Mouse (Mus musculus) NIH3T3 (cell line): ENCODE data around the gene Acer3.
A peak's percentile ranks its signal among the peaks of the same experiment; 100 is the strongest.

Source experiments
- DNase-seq: peaks from one replicate; pipeline ENCODE4 v3.0.0-alpha.2; 2012; ENCODE audit warnings: low read depth

Gene Acer3

DNA sequence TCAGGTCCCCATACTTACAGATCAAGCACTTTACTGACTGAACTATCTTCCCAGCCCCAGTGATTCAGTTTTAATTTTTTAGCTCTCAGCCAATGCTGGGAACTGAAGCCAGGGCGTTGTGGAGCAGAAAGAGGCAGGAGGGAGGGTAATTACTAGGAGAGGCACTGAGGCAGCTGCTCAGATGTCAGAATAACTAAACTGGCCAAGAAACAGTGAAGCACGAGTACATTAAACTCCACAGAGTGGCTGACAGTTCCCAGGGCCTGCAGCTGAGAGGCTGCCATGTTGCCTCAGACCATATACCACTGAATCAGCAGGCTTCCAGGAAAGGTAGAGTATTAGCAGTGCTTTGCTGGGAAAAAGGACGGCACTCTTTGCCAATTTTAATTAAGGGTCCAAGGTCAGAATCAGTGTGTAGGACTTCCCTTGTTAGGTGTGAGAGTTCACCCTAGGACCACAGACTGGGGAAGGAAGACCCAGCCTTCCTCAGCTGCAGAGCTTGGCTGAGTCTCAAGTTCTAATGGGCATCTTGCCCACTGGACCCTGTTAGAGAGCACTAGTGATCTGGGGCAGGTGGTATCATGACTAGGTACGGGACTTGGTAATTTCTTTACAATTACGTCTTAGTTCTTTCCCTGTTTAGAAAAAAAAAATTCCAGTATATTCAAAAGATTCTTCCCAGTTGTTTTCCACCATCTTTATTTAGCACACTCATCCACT lies 11.8 kb upstream of the Acer3 start:
- no peak for DNase-seq

DNA sequence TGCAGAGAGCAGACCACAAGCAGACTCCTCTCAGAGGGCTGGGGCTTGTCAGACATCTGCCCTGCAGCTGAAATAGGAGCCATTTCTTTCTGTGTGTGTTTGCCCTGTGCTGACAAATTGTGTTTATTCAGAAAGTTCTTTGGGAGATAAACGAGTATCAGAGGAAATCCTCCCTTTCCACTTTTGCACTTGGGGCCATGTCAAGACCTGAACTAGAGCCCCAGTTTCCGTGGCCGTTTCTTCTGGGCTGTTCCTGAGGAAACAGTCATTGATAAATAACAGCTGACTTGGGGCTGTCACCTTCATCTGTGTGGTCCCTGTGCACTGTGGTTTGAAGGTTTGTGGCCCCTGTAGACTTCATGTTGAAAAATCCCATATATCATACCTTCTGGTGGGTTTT lies 10.9 kb upstream of the Acer3 start:
- no peak for DNase-seq

DNA sequence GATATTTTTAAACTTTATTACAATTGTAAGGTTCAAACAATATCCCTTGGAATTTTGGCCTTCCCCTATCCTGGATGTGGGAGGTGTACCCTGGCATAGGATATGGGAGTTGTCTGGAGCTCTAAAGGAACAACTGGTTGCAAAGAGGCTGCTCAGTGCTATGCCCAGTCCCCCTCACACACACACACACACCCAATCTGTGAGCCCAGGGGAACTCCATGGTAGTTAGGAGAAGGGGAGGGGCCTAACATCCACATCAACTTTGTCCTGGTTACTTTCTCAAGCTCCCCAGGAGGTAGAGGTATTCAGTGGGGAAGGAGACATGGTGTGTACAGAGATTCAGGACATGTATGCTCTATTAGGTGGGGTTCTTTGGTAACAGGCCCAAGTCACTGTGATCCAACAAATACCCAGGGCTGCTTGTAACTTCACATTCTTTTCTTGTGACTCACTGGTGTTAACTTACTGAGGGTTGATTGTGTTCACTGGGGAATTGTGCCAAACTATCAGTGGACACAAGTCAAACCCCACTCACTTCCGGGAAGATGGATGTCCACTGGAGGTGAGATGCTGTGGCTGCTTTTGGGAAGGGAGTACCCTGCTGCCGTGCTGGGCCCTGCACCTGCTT lies 9.5 kb upstream of the Acer3 start:
- peak; percentile 72 for DNase-seq

DNA sequence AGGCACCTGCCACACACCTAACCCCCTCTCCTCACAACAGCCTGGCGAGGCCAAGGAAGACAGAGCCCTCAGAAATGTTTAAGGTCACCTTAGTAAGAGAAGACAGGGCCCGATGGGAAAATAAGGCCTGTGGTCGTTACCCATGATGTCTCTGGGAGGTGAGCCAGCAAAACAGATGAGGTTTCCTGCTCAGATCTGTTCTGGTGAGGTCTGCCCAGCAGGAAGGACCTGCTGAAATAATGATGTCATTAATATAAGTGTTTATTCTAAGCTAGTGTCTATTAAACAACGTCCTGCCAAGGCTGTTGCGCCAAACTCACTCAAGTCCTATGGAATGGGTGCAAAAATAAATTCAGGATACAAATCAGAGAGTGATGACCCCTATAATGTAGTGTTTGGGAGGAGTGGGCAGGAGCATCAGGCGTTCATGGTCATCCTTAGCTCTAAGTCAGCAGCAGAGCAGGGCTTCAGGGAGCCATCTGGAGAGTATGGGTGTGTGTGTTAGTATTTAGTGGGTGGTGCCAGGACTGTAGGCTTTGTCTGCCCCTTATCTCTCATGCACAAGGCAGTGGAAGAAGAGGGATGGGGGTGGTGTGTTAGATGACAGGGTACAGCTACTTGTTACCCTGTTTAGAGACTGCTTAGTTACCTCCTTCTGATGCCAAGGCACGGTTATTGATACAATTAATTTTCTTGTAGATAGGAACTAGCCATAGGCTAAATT lies 8.8 kb upstream of the Acer3 start:
- peak; percentile 16 for DNase-seq

DNA sequence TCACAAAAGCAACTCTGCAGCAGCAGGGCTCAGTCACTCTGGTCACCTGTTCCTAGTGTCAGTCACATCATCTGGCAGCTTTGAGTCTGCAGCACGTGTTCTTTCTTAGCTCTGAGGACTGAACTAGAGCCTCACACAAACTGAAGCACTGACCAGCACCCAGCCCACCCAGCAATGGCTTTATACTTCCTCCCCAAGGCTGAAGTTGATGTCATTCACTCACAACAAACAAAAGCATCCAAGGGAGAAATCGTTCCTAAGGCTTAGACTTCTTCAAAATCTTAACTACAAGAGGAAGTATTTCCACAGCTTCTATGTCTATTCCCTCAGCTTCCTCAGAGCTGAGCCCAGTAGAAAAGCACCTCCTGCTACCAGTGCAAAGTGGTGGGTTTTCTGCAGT lies 7.3 kb upstream of the Acer3 start:
- DNase-seq, result no peak

DNA sequence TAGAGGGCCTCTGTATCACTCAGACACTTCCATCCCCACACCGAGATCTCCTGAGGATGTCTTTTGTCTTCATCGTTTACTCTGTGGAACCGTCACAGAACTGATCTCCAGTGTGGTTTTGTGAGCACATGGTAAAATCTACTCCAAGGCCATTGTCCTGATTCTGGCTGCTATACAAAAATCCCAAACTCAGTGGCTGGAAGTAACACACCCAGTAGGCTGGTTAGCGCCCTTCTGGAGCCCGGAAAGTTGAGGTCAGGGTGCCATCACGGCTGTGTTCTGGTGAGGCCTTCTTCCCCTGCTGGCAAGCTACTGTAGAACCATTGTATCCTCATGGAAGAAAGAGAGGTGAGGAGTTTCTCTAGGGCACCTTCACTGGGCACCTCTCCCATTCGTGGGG lies 5.0 kb upstream of the Acer3 start:
- no peak for DNase-seq

DNA sequence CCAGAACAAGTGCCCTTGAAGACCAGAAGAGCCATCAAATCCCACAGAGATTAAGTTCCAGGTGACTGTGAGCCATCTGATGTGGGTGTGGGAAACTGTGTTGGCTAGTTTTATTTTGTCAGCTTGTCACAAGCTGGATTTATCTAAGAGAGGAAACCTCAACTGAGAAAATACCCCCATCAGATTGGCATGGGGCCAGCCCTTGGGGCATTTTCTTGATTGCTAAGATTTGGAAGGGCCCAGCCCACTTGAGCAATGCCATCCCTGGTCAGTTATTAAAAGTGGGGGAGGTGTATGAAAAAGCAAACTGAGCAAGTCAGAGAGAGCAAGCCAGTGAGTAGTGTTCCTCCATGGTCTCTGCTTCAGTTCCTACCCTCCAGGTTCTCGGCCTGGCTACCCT lies 3.2 kb upstream of the Acer3 start:
- peak; percentile 55 for DNase-seq

DNA sequence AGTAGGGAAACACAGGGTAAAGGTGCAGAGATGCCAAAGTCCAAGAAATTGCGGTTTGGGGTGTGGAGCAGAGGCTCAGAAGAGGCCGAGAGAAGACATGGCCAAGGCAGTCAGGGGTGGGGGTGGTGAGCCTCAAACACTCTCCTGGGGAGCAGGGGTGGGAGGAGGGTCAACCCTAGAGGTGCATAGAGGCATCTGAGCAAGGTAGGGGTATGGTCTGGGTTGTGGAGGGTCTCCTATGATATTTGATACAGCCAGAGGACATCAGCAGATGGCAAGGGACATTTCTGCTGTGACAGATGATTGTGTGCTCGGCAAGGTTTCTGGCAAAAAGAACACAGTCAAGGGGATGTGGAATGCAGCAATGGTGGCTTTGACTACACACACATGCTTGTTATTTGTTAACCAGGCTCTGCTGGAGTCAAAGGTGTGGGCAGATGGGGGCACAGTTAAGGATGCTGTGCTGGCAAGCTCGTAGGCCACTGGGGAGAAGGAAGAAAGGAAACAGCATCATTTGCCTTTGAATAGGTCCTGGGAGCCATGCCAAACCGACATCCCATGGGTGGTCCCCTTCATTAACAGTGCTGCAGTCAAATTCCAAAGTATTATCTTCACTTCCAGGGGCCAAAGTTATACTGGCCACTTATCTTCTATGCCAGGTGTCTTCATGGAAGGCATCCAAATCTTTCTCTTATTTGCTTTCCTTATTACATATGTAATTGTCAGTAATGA lies 2.4 kb upstream of the Acer3 start:
- peak; percentile 54 for DNase-seq

DNA sequence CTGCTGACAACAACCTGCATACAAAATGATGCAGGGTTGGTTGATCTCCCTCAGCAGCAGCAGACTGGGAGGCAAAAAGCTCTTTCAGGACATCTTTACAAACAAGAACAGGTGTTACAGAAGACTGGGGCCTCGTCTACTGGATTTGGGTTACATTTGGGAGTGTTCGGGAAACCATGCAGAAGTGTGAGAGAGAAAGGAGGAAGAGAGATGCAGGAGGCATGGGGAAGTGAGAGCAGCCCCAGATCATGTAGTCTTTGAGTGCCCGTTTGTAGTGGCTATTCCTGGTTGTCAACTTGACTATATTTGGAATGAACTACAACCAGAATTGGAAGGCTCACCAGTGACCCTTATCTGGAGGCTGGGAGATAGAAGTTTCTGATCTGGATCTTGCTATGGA lies 1.4 kb upstream of the Acer3 start:
- DNase-seq, result no peak

DNA sequence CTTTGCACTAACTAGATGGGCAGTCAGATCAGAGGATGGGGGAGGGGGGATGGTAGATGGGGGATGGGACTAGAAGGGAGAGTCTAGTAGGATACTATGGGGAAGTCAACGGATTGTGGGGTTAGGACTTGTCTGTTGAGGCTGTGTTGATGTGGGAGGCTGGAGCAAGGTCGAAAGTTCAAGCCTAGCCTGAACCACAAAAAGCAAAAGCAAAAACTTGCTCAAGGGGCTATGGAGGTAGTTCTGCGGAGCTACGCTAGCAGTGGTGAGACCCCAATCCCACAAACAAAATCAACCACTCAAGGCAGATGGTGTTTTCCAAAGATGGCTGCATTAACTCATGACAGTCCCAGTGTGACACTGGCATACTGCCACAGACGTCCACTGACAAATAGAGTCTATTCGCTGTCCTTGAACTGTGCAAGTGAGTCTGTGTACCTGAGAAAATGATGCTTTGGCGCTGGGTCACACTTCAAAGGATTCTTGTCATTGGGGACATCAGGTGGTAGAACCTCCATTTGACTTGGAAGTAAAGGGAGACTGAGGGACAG lies 927 bp downstream of the Acer3 start:
- no peak for DNase-seq

DNA sequence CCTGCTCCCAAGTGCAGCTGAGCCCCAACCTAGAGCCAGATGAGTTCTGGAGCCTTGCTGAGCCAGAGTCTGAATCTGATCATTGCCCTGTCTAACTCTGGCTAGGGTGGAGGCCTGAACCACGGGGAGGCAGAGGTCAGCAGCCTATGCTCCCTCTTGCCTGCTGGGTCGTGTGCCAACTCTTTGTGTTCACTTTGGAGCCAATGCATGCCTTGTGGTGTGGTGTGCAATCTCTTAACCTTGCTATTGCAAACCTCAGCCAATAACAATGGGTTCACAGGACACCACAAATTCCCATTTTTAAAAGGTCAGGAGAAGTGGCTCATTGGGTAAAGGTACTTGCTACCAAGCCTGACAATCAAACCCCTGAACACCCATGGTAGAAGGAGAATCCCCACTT lies 4.4 kb downstream of the Acer3 start:
- DNase-seq, result no peak

DNA sequence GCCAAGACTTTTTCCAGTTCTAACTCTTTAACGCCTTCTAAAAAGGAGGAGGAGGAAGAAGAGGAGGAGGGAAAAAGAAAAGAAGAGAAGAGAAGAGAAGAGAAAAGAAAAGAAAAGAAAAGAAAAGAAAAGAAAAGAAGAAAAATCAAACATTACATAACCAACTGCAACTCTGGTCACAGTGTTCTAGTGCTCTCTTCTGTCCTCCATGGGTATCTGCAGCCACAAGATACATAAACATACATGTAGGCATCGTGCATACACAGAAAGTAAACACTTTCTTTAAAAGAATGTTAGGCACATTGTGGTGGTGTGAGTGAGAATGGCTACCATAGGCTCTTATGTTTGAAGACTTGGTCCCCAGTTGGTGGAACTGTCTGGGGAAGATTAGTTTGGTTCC lies 5.9 kb downstream of the Acer3 start:
- DNase-seq, result no peak

DNA sequence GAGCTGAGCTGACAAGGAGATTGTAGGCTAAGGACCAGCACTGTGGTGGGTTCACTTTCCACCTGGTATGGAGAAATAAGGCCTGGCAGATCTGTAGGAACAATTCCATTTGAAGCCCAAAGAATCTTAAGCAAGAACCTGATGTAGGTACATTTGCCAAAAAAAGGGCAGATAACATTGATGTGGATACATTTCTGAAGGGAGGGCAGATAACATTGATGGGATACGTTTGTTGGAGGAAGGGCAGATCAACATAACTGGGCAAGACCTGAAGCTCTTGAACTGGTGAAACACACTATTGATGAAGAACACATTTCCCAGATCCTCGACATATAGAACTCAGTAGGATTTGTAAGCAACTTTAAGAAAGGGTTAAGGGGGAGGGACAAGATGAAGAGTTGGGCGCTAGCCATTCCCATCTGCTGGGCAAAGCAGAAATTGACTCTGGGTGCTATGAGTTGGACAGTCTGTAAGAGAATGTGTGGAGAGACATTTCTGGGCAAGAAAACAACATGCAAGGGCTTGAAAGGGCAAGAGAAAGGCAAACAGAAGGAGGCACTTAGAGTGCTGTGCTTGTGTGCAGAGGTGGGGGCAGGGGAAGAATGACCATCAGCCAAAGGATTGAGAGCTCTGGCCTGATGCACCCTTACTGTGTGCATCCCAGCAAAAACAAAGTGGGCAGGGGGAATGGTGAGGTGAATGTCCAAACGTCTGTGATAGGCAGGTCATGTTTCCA lies 8.7 kb downstream of the Acer3 start:
- DNase-seq, result peak; percentile 45

DNA sequence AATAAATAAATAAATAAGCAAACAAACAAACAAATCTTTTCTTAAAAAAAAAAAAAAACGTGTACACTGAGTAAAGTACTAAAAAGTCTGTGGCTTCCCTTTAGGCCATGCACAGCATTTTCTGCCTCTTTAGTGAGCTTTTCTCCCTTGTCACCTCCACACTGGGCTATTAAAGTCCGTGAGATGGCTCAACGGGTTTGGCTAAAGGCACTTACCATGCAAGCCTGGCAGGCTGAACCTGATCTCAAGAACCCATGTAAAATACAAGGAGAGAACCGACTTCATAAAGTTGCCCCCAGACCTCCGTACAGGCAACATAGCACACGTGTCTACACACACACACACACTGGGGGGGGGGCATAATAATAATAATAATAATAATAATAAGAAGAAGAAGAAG lies 10.7 kb downstream of the Acer3 start:
- DNase-seq, result no peak

DNA sequence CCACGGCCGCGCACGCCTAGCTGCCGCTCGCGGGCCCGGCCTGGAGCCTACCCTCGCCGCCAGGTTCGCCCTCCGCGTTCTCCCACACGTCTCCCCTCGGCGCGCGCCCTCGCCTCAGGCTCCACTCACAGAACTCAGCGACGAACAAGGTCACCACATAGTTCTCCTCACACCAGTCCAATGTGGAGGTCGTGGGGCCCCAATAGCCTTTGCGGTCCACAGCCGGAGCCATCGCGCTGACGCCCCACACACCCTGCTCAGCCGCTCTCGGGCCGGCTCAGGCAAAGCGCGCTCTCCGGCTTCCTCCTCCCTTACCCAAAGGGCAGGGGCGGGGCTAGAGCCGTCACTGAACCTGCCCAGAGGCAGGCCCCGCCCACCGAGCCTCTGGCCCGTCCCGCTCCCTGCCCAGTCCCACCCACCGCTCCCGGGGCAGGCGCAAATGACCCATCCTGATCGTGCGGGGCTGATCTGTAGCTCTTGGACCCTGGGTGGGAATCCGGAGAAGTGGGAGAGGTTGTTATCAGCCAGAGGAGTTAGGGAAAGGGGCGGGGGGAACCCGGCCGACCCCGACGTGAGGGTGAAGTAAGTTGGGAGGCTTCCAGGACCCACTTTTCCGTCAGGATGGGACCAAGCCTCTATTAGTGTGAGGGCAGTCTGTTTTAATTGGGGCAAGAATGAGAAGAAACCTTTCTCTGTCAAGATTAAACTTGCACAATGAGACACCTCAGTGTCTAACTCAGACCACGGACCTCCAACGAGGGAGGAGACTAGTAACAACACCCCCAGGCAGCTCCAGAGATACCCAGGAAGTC lies 11.6 kb downstream of the Acer3 start:
- peak; percentile 97 for DNase-seq

DNA sequence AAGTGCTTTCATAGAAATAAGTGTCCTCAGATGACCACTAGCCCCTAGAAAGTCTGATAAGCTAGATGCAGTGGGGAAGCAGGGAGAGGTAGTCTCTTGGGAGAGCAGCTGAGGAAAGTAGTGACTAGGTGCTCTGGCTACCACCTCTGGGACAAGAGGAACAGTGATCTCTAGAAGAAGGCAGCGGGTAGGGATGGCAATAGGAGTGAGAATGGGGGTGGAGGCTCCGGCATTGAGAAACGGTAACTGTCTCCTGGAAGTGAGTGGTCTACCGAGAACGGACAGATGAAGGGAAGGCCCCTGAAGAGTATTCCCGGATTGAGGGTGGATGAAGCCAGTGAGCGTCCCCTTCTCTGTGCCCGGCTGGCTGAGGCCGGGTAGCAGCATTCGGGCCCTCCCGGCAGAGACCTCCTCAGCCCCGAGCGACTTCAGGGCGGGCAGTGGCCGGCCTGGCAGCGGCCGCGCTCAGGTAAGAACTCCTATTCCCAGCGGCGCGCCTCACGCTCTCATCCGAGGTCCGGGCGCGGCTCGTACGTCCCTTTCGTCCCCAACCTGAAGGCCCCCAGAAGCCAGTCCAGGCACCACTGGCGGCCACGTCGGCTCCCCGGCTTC lies 12.3 kb downstream of the Acer3 start:
- peak; percentile 33 for DNase-seq

DNA sequence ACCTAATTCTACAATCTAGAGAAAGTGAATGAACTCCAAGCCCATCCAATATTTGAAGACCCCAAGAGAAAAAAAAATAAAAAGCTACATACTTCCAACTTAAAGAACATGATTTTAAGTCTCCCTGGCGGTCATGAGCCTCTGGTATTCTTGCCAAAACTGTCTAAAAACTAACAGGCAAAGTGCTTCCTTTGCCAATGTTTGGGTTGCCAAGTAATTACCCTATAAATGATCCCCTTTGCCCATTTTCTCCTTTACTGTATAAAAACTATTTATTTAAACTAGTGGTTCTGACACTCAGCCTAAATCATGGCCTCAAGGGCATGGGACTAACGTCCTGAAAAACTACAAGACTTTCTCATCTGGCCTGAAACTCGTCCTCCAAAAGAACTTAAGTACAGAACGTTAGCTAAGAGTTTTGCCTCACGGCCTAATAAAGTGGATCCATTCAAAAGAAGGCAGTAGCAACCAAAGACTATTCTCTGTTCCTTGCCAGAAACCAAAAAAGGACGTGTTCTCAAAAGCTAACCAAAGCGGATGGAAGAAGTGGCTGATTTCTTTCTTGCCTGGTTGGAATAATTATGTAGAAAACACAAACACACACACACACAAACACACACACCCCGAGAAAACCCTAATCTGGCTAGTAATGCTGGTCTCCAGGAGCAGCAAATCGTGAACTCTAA lies 12.9 kb downstream of the Acer3 start:
- no peak for DNase-seq

DNA sequence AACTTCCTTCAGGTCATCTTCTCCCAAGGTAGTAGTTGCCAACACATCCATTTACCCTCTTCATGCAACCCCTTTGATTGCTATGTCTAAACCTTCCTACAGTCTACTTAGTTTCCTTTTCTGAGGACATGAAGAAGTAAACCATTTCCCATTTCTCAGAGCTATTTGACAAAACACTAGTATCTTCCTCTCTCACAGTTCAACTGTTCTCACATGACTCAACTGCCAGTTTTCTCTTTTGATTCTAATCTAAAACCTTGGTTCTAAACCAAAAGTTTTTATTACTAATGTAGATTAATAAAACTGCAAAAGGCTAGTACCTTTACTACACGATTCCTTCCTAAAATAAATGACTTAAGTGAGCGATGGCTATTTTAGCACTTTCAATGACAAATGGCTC lies 13.6 kb downstream of the Acer3 start:
- DNase-seq, result no peak

DNA sequence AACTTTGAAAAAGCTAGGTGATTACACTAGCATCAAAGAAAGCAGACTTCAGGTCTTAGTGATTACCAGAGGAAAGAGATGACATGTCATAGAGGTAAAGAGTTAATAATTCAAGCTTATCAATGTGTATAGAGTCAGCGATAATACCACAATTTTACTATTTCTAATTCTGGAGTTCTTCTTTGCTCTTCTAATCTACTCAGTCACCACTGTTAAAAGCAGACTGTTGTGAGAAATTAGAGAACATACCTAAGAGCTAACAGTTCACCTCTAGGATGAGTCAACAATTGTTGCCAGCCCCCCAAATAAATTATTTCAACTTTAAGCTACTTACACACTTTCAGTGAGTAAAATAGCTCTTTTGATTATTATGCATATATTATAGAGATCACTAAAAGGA lies 28.1 kb downstream of the Acer3 start:
- no peak for DNase-seq

DNA sequence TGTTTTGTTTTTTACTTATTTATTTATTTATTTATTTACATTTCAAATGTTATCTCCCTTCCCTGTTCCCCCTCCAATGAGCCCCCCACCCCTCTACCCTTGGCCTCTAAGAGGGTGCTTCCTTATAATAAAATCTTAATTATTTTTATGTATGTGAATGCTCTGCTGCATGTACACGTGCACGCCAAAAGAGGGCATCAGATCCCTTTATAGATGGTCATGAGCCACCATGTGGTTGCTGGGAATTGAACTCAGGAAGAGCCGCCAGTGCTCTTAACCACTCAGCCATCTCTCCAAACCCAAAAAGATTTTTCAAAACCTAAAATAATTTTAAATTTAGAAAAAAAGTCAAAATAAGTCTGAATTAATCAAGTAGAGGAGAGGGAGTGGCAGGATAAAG lies 31.4 kb downstream of the Acer3 start:
- peak; percentile 24 for DNase-seq
